In the genomic region with DNA sequence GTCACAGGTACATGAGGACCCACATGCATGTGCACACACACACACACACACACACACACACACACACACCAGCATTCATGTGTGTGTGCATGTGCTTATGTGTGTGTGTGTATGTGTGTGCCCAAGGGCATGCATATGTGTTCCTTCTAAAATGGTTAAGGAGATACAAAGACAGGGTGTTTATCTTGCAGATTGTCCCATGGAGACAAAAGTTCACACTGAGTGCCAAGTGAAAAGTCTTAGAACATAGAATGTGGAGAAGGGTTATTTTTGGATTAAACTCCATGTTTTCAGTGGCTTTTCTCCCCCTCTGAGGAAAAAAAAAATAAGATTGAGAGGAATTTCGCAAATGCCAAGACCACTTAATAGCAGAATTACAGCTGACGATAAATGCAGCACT, we compare ENCODE assay signal across 12 mouse cellular contexts.
"Had no signal": no experiment of that assay in that cellular context is flagged by ENCODE, and none has a peak within 500 bp of the region (broad histone marks: within the 10 kb centered on the region; RNA-seq: fewer than 3 reads in every experiment).

No protein-coding gene starts in this region.

- H3K4me1 ChIP-seq: liver, embryonic 15.5 days; megakaryocyte, embryonic 14.5 days had no signal

- H3K9ac ChIP-seq: liver, embryonic 15.5 days; lung, embryonic 15.5 days; midbrain, embryonic 12.5 days had no signal

- H3K27me3 ChIP-seq: liver, embryonic 15.5 days; lung, embryonic 15.5 days; megakaryocyte, embryonic 14.5 days had no signal

- H3K4me3 ChIP-seq: limb, embryonic 10.5 days; liver, embryonic 15.5 days; lung, embryonic 15.5 days; megakaryocyte, embryonic 14.5 days; midbrain, embryonic 12.5 days had no signal

- H3K27ac ChIP-seq: limb, embryonic 10.5 days; liver, embryonic 15.5 days; lung, embryonic 15.5 days; macrophage; midbrain, embryonic 12.5 days; stomach, postnatal 0 days had no signal

- H3K36me3 ChIP-seq: limb, embryonic 10.5 days; liver, embryonic 15.5 days; lung, embryonic 15.5 days; midbrain, embryonic 12.5 days had no signal

- H3K9me3 ChIP-seq: limb, embryonic 10.5 days; liver, embryonic 15.5 days; lung, embryonic 15.5 days; midbrain, embryonic 12.5 days had no signal

- DNase-seq: kidney, adult 18-20 months; kidney, postnatal 25 days had no signal

- ATAC-seq: inflammation-experienced regulatory T-cells, adult 6 months; midbrain, embryonic 16.5 days had no signal

- H3K4me2 ChIP-seq: liver, embryonic 11.5 days; liver, embryonic 15.5 days; lung, embryonic 15.5 days; midbrain, embryonic 12.5 days had no signal
